Mouse (Mus musculus): ENCODE measurements around the gene Syt3. TPM values are rescaled to one million over a fixed set of nuclear protein-coding genes. Genes with fewer than 3 reads are reported as not detected.

The Syt3 gene
- polyA plus RNA-seq, 1 experiment = 1.9 TPM

DNA sequence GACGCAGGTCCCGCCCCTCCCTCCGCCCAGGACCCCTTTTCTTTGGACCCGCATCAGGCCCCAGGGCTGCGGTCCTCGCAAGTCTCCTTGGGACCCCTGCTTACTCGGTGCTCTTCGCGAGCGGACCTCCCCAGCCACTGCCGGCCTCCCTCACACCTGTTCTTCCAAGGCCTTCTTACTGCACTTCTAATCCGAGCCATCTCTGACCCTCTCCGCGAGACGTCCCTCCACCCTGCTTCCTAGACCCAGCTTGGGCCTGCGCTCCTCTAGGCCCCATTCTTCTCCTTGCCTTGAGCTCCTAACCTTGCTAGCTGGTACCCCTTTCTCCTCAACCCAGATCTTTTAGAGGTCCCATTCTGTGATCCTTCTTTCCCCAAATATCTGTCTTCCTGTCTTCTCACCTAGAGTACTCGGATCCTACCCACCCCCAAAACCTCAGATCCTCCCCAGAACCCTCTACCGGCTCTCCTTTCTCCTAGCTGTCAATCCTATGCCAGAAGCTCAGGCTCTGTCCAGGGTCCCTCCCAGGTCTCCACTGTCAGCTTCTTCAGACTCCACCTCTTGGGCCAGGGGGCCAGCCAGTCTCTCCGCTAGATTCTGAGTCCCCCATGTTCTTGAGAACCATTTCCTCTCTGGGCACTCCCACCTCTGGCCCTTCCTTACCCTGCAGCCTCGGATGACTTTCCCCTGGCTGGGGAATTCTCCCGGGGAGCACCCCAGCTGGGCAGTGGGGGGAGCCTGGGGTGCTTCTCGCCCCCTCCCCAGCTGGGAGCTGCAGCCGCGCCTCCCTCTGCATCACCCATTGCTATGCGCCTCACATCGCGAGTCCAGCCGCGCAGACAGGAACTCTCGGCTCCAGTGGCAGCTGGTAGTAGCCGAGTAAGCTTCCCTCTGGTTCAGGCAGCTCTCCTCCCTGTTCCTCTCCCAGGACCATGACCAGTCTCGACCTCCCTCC is 45.9 kb downstream of the Syt3 start:
- TF ChIP-seq CTCF (IDR thresholded peaks at IDR 0.05; ENCODE audit: low read depth, low read length) (no peak), POLR2A (IDR thresholded peaks at IDR 0.05; ENCODE audit: insufficient read depth, low read length) (no peak), EP300 (IDR thresholded peaks at IDR 0.05; ENCODE audit: insufficient read depth, low read depth, low read length) (no peak)
- Histone ChIP-seq H3K4me3 (ENCODE audit: low read depth, low read length) (peak overlapping the region; percentile 42), H3K27me3 (ENCODE audit: control insufficient read depth, insufficient read depth, low read length, poor library complexity, severe bottlenecking) (no peaks in the 10 kb centered on the region; the same call in 1 of the 2 replicates), H3K27ac (ENCODE audit: insufficient read depth, low read length) (no peak overlapping the region), H3K4me1 (ENCODE audit: control insufficient read depth, insufficient read depth, low read length) (peaks cover 2% of the 10 kb centered on the region), H3K9ac (ENCODE audit: low read depth, poor library complexity, severe bottlenecking) (no peak overlapping the region), H3K36me3 (ENCODE audit: control insufficient read depth, insufficient read depth, low read length, poor library complexity, severe bottlenecking) (no peaks in the 10 kb centered on the region), H3K9me3 (replicated peaks; ENCODE audit: control insufficient read depth, insufficient read depth, low read length, poor library complexity, severe bottlenecking) (no peaks in the 10 kb centered on the region)

DNA sequence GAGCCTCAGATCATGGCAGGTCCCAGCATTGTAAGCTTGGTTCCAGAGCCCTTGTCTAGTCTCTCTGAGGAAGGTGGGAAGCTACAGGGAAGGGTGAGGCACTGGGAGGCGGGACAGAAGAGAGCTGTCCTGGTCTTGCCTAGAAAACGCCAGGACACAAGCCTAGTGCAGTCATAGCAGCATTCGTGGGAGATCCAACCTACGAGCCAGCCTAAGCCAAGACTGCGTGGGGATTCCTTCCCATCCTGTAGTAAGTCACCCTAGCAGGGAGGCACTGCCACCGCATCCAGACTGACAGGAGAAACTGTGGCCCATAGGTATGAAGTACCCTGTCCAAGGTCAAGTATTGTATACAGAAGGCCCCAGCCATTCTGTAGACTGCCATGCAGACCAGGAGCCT is 48.6 kb downstream of the Syt3 start:
- Histone ChIP-seq H3K4me1 (ENCODE audit: control insufficient read depth, insufficient read depth, low read length) (peaks cover 2% of the 10 kb centered on the region), H3K9ac (ENCODE audit: low read depth, poor library complexity, severe bottlenecking) (no peak overlapping the region), H3K9me3 (replicated peaks; ENCODE audit: control insufficient read depth, insufficient read depth, low read length, poor library complexity, severe bottlenecking) (no peaks in the 10 kb centered on the region), H3K4me3 (ENCODE audit: low read depth, low read length) (no peak overlapping the region), H3K36me3 (ENCODE audit: control insufficient read depth, insufficient read depth, low read length, poor library complexity, severe bottlenecking) (no peaks in the 10 kb centered on the region), H3K27me3 (ENCODE audit: control insufficient read depth, insufficient read depth, low read length, poor library complexity, severe bottlenecking) (no peaks in the 10 kb centered on the region; the same call in 1 of the 2 replicates), H3K27ac (ENCODE audit: insufficient read depth, low read length) (no peak overlapping the region)
- TF ChIP-seq CTCF (IDR thresholded peaks at IDR 0.05; ENCODE audit: low read depth, low read length) = no peak
- no peak for TF ChIP-seq EP300 (IDR thresholded peaks at IDR 0.05; ENCODE audit: insufficient read depth, low read depth, low read length)
- TF ChIP-seq POLR2A (IDR thresholded peaks at IDR 0.05; ENCODE audit: insufficient read depth, low read length) = no peak

DNA sequence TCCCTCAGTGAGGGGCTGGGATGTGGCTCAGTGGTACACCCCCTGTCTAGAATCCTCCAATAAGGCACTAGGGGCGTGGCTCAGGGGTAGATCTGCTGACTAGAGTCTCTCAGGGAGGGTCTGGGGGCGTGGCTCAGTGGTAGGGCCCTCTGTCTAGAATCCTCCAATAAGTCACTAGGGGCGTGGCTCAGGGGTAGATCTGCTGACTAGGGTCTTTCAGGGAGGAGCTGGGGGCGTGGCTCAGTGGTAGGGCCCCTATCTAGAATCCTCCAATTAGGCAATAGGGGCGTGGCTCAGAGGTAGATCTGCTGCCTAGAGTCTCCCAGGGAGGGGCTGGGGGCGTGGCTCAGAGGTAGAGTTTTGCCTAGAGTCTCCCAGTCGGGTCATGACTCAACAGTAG is 49.5 kb downstream of the Syt3 start:
- Histone ChIP-seq H3K27ac (ENCODE audit: insufficient read depth, low read length) (no peak overlapping the region), H3K4me3 (ENCODE audit: low read depth, low read length) (no peak overlapping the region), H3K36me3 (ENCODE audit: control insufficient read depth, insufficient read depth, low read length, poor library complexity, severe bottlenecking) (no peaks in the 10 kb centered on the region), H3K9me3 (replicated peaks; ENCODE audit: control insufficient read depth, insufficient read depth, low read length, poor library complexity, severe bottlenecking) (no peaks in the 10 kb centered on the region), H3K27me3 (ENCODE audit: control insufficient read depth, insufficient read depth, low read length, poor library complexity, severe bottlenecking) (no peaks in the 10 kb centered on the region; the same call in 1 of the 2 replicates), H3K4me1 (ENCODE audit: control insufficient read depth, insufficient read depth, low read length) (peaks cover 2% of the 10 kb centered on the region), H3K9ac (ENCODE audit: low read depth, poor library complexity, severe bottlenecking) (no peak overlapping the region)
- TF ChIP-seq CTCF (IDR thresholded peaks at IDR 0.05; ENCODE audit: low read depth, low read length) = no peak
- TF ChIP-seq EP300 (IDR thresholded peaks at IDR 0.05; ENCODE audit: insufficient read depth, low read depth, low read length) = no peak
- TF ChIP-seq POLR2A (IDR thresholded peaks at IDR 0.05; ENCODE audit: insufficient read depth, low read length) = no peak

DNA sequence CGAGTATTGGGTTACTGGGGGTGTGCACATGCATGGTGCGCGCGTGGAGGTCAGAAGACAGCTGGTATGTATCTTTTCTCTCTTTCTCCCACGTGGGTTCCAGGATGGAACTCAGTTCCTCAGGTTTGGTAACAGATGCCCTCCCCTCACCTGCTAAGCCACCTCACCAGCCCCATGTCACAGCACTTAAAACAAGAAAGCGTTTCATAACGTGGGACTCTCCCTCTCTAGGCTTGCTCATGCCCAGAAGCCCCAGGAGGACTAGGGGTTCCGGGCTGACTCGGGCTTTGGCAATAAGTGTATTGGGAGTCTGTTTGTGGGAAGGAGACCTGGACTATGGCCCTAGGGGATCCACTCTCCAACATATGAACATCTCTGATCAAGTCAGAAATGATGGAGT is 50.2 kb downstream of the Syt3 start:
- Histone ChIP-seq H3K9ac (ENCODE audit: low read depth, poor library complexity, severe bottlenecking) (no peak overlapping the region), H3K4me3 (ENCODE audit: low read depth, low read length) (no peak overlapping the region), H3K36me3 (ENCODE audit: control insufficient read depth, insufficient read depth, low read length, poor library complexity, severe bottlenecking) (no peaks in the 10 kb centered on the region), H3K27ac (ENCODE audit: insufficient read depth, low read length) (no peak overlapping the region), H3K27me3 (ENCODE audit: control insufficient read depth, insufficient read depth, low read length, poor library complexity, severe bottlenecking) (no peaks in the 10 kb centered on the region; the same call in 1 of the 2 replicates), H3K4me1 (ENCODE audit: control insufficient read depth, insufficient read depth, low read length) (peaks cover 2% of the 10 kb centered on the region), H3K9me3 (replicated peaks; ENCODE audit: control insufficient read depth, insufficient read depth, low read length, poor library complexity, severe bottlenecking) (no peaks in the 10 kb centered on the region)
- no peak for TF ChIP-seq CTCF (IDR thresholded peaks at IDR 0.05; ENCODE audit: low read depth, low read length)

DNA sequence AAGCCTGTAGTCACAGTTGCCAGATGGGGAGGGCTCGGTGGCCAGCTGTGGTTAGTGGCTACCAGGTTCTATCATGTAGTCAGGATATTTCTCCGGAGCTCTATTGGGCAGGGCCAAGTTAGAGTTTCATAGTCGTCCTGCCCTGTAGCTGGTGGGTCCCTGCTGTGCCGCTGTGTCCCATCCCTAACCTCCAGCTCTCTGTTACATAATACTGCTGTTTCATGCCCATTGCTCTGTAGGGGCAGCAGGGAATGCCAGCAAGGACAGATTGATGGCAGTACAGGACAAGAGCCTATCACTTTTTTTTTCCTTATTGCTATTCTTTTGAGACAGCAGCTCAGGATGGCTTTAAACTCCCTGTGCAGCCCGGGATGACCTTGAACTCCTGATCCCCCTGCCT is 51.9 kb downstream of the Syt3 start:
- H3K27ac ChIP-seq (ENCODE audit: insufficient read depth, low read length) = no peak overlapping the region
- H3K9me3 ChIP-seq (replicated peaks; ENCODE audit: control insufficient read depth, insufficient read depth, low read length, poor library complexity, severe bottlenecking) = no peaks in the 10 kb centered on the region
- peaks cover 2% of the 10 kb centered on the region for H3K4me1 ChIP-seq (ENCODE audit: control insufficient read depth, insufficient read depth, low read length)
- H3K9ac ChIP-seq (ENCODE audit: low read depth, poor library complexity, severe bottlenecking) = no peak overlapping the region
- no peak overlapping the region for H3K4me3 ChIP-seq (ENCODE audit: low read depth, low read length)
- no peaks in the 10 kb centered on the region for H3K36me3 ChIP-seq (ENCODE audit: control insufficient read depth, insufficient read depth, low read length, poor library complexity, severe bottlenecking)
- TF ChIP-seq CTCF (IDR thresholded peaks at IDR 0.05; ENCODE audit: low read depth, low read length) (no peak), POLR2A (IDR thresholded peaks at IDR 0.05; ENCODE audit: insufficient read depth, low read length) (no peak), EP300 (IDR thresholded peaks at IDR 0.05; ENCODE audit: insufficient read depth, low read depth, low read length) (no peak)
- H3K27me3 ChIP-seq (ENCODE audit: control insufficient read depth, insufficient read depth, low read length, poor library complexity, severe bottlenecking) = no peaks in the 10 kb centered on the region

DNA sequence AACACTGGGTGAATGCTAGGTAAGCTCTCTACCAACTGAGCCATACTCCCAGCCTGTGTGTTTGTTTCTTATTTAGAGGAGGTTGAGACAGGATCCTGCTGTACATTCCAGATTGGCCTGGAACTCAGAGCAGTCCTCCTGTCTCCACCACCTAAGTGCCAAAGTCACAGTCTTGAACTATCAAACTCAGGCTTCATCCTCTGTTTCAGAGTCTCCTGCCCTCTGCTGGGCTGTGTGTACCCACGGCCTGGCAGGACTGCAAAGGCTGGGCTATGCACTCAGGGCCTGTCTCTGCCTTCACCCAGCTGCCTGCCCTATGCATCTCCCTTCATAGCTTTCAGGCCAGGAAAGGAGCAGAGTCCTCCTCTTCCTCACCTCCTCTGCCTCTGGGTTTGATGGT is 52.4 kb downstream of the Syt3 start:
- Histone ChIP-seq H3K9me3 (replicated peaks; ENCODE audit: control insufficient read depth, insufficient read depth, low read length, poor library complexity, severe bottlenecking) (no peaks in the 10 kb centered on the region), H3K9ac (ENCODE audit: low read depth, poor library complexity, severe bottlenecking) (no peak overlapping the region), H3K27me3 (ENCODE audit: control insufficient read depth, insufficient read depth, low read length, poor library complexity, severe bottlenecking) (no peaks in the 10 kb centered on the region), H3K27ac (ENCODE audit: insufficient read depth, low read length) (no peak overlapping the region), H3K4me1 (ENCODE audit: control insufficient read depth, insufficient read depth, low read length) (peaks cover 2% of the 10 kb centered on the region), H3K4me3 (ENCODE audit: low read depth, low read length) (no peak overlapping the region), H3K36me3 (ENCODE audit: control insufficient read depth, insufficient read depth, low read length, poor library complexity, severe bottlenecking) (no peaks in the 10 kb centered on the region)
- TF ChIP-seq CTCF (IDR thresholded peaks at IDR 0.05; ENCODE audit: low read depth, low read length) (peak; percentile 32), POLR2A (IDR thresholded peaks at IDR 0.05; ENCODE audit: insufficient read depth, low read length) (no peak)

Measured in ES-Bruce4 (cell line).